ENCODE assay signal across 8 mouse cellular contexts in the genomic region with DNA sequence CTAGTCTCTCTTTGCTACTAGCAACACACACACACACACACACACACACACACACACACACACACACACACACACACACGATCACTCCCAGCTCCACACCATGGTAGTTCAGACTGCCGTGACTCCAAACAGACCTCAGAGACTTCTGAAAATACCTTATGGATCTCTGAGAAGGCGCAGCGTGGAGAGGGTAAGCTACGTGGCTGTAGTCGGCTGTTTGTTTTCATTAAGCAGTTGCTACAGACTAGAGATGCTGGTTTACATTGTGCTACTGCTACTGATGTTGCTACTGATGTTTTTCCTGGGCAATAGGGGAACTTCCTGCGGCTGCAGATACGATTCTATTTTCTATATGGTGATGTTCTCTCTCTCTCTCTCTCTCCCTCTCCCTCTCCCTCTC.
DNase-seq lines count a peak whose midpoint lies in the region; ATAC-seq and TF ChIP-seq lines count a peak whose summit lies in the region.

No protein-coding gene starts in this region.

- no peak for ATAC-seq in lung, embryonic 14.5 days (ENCODE audit: insufficient read depth)
- no peak for ATAC-seq in intestine, postnatal 0 days
- ATAC-seq in neural tube, embryonic 15.5 days (ENCODE audit: low FRiP score), result peak; percentile 42; the same call in 1 of the 2 replicates
- no peak for ATAC-seq in frontal cortex, adult (ENCODE audit: low TSS enrichment)

- 3% methylated on average over 8 of the region's 8 CpGs for WGBS in lung, embryonic 14.5 days
- WGBS in forebrain, embryonic 10.5 days, result 42% methylated on average over 8 of the region's 8 CpGs
- 21% methylated on average over 8 of the region's 8 CpGs for WGBS in intestine, postnatal 0 days
- 23% methylated on average over 8 of the region's 8 CpGs for WGBS in neural tube, embryonic 15.5 days

- H3K4me2 ChIP-seq in lung, embryonic 14.5 days, result peak overlapping the region; percentile 74
- peak overlapping the region; percentile 56 for H3K4me2 ChIP-seq in intestine, postnatal 0 days (replicated peaks; ENCODE audit: low read depth)
- H3K4me2 ChIP-seq in neural tube, embryonic 15.5 days, result peak overlapping the region; percentile 44

- peak; percentile 57 for DNase-seq in lung, embryonic 14.5 days
- DNase-seq in lung, postnatal 10 days, result no peak
- DNase-seq in forebrain, embryonic 10.5 days (ENCODE audit: extremely low spot score, low spot score), result no peak
- DNase-seq in frontal cortex, adult 2 months (ENCODE audit: extremely low spot score in 1 of 2, low spot score in 1 of 2), result no peak
- DNase-seq in layer of hippocampus, postnatal 36 days, result no peak

- TF ChIP-seq CTCF in lung, embryonic 14.5 days (IDR thresholded peaks at IDR 0.05; ENCODE audit: low read depth), result no peak
- TF ChIP-seq CTCF in intestine, postnatal 0 days (IDR thresholded peaks at IDR 0.05; ENCODE audit: low read depth), result no peak

- H3K27me3 ChIP-seq in lung, embryonic 14.5 days (ENCODE audit: insufficient read depth, low read length), result no peaks in the 10 kb centered on the region
- H3K27me3 ChIP-seq in forebrain, embryonic 10.5 days (ENCODE audit: poor library complexity, severe bottlenecking), result no peaks in the 10 kb centered on the region
- H3K27me3 ChIP-seq in intestine, postnatal 0 days (replicated peaks; ENCODE audit: control insufficient read depth, insufficient read depth, low read length), result no peaks in the 10 kb centered on the region
- H3K27me3 ChIP-seq in neural tube, embryonic 15.5 days (replicated peaks), result no peaks in the 10 kb centered on the region

- H3K4me1 ChIP-seq in lung, embryonic 14.5 days (ENCODE audit: insufficient read depth), result peaks cover 26% of the 10 kb centered on the region
- H3K4me1 ChIP-seq in forebrain, embryonic 10.5 days, result peaks cover 53% of the 10 kb centered on the region
- H3K4me1 ChIP-seq in intestine, postnatal 0 days (replicated peaks; ENCODE audit: control insufficient read depth, insufficient read depth, low read length), result no peaks in the 10 kb centered on the region
- peaks cover 44% of the 10 kb centered on the region for H3K4me1 ChIP-seq in neural tube, embryonic 15.5 days

- no peaks in the 10 kb centered on the region for H3K36me3 ChIP-seq in lung, embryonic 14.5 days (ENCODE audit: insufficient read depth)
- no peaks in the 10 kb centered on the region for H3K36me3 ChIP-seq in forebrain, embryonic 10.5 days (replicated peaks)
- no peaks in the 10 kb centered on the region for H3K36me3 ChIP-seq in intestine, postnatal 0 days (ENCODE audit: control insufficient read depth, insufficient read depth)
- no peaks in the 10 kb centered on the region for H3K36me3 ChIP-seq in neural tube, embryonic 15.5 days

- peak overlapping the region; percentile 44 for H3K4me3 ChIP-seq in lung, embryonic 14.5 days (ENCODE audit: low read depth, low read length)
- peak overlapping the region; percentile 41 for H3K4me3 ChIP-seq in forebrain, embryonic 10.5 days
- peak overlapping the region; percentile 30 for H3K4me3 ChIP-seq in intestine, postnatal 0 days (ENCODE audit: low read depth, low read length)
- H3K4me3 ChIP-seq in neural tube, embryonic 15.5 days (replicated peaks), result peak overlapping the region; percentile 31

- H3K9ac ChIP-seq in lung, embryonic 14.5 days, result peak overlapping the region; percentile 62
- H3K9ac ChIP-seq in intestine, postnatal 0 days (ENCODE audit: low read depth, low read length), result no peak overlapping the region
- H3K9ac ChIP-seq in neural tube, embryonic 15.5 days (replicated peaks), result no peak overlapping the region

- H3K9me3 ChIP-seq in lung, embryonic 14.5 days (ENCODE audit: low read depth, low read length), result no peaks in the 10 kb centered on the region
- H3K9me3 ChIP-seq in forebrain, embryonic 10.5 days, result no peaks in the 10 kb centered on the region
- H3K9me3 ChIP-seq in intestine, postnatal 0 days (ENCODE audit: control insufficient read depth), result no peaks in the 10 kb centered on the region
- H3K9me3 ChIP-seq in neural tube, embryonic 15.5 days (replicated peaks), result no peaks in the 10 kb centered on the region

- H3K27ac ChIP-seq in lung, embryonic 14.5 days (ENCODE audit: low read depth), result peak overlapping the region; percentile 96
- H3K27ac ChIP-seq in forebrain, embryonic 10.5 days, result peak overlapping the region; percentile 86
- H3K27ac ChIP-seq in intestine, postnatal 0 days (ENCODE audit: low read depth, low read length), result no peak overlapping the region
- peak overlapping the region; percentile 77 for H3K27ac ChIP-seq in neural tube, embryonic 15.5 days (replicated peaks)
